Mouse (Mus musculus): ENCODE measurements around the gene Klhl12.
"Not testable (repeated sequence)": the region's sequence is repeated elsewhere in the genome, so short reads cannot be mapped to it uniquely, and the experiment has no call there.

The Klhl12 gene

DNA sequence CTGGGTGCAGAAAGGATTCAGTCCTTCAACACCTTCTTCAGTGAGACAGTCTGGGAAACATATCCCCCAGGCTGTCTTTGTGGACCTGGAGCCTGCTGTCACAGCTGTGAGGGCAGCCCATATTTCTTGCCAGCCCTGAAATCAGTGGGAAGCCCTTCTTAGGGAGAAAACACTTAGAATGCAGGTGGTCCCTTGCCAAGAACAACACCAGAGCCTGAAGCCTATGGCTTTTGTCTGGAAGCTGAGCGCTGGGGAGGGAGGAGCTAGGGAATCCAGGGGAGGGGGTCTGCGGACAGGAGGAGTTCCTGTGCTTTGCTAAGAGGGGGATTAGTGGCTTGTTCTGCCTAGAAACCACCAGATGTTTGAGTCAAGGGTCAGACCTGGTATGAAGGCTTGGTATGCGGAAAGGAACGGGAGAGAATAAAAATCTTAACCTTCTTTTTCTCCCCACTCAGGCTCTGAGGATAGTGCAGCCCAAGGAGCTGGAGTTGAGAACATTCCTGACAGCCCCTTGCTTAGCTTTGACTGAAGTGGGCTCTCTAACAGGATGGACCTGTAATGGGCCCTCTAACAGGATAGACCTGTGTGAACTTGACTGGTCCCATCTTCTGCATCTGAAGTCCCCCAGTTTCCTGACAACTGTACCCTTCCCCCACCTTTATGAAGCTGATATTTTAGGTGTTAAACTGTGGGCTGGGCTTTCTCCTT, 61.3 kb downstream of the Klhl12 start:
- DNase-seq (ENCODE audit: low spot score) = no peak

DNA sequence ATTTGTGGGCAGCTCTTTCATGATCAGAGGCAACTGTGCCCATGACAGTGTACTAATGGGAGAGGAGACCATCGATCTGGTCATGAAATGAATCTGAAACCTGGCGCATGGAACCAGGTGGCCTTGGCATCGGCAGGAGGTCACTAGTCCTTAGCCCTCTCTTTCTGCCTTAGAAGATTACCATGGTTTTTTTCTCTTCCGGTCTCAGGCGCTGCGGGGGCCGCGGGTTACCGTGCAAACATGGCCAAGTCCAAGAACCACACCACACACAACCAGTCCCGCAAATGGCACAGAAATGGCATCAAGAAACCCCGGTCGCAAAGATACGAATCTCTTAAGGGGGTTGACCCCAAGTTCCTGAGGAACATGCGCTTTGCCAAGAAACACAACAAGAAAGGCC, 62.5 kb downstream of the Klhl12 start:
- not testable (repeated sequence) for DNase-seq (ENCODE audit: low spot score)

DNA sequence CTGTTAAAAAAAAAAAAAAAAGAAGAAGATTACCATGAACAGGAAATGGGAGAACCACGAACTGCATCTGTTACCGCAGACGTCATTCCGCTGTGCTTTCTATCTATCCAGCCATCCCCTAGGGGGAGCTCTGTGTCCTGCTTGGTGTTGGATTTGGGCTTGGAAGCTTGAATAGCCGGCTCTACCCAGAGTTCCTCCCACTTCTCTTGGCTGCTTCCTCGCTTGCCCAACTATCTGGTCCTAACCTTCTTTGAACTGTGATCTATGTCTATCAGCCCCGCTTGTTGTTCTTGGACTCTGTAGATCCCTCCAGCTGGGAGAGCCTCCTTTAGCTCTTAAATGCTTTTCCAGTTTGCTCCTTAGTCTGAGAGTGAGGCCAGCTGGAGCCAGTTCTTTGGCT, 63.3 kb downstream of the Klhl12 start:
- peak; percentile 87 for DNase-seq (ENCODE audit: low spot score)

DNA sequence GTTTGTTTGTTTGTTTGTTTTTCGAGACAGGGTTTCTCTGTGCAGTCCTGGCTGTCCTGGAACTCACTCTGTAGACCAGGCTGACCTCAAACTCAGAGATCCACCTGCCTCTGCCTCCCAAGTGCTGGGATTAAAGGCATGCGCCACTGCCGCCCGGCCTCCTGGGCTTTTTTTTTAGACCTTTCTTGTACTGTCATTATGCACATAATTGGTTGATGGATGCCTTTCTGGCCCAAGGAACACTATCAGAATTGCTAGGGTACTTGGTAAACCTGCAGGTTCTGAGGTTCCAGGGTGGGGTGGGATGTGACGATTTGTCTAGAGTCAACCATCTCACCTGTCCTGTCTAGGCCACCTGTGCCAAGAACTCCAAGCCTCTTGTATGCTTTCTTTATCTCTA, 63.9 kb downstream of the Klhl12 start:
- not testable (repeated sequence) for DNase-seq (ENCODE audit: low spot score)

DNA sequence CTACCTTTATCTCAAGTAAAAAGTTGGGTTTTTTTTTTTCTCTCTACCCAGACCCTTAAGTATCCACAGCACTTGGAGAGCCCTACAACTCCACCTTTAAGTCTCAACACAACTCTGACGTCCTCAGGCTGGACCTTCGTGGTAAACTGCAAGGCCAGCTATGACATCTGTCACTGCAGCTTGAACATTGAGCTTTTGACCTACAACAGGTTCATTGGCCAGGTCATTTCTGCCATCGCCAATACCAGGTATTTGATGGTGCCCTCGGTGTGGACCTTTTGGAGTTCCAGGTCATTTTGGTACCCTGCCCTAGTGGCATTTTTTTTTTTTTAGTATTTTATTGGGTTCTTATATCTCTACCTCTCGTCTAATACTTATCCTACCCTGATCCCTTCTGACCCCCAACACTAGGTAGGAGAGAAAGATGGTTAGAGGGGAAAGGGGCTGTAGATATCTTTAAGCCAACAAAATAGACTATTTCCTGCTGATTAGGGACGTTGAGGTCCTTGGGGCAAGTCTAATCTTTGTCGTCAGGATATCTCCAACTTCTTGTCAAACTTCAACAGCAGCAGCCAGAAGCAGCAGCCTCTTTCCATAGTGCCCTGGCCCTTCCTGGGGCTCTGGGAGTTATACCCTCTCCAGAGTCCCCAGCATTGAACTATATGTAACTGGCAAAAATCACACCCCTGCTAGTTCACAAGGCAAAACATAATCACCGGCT, 64.8 kb downstream of the Klhl12 start:
- DNase-seq (ENCODE audit: low spot score) = no peak

DNA sequence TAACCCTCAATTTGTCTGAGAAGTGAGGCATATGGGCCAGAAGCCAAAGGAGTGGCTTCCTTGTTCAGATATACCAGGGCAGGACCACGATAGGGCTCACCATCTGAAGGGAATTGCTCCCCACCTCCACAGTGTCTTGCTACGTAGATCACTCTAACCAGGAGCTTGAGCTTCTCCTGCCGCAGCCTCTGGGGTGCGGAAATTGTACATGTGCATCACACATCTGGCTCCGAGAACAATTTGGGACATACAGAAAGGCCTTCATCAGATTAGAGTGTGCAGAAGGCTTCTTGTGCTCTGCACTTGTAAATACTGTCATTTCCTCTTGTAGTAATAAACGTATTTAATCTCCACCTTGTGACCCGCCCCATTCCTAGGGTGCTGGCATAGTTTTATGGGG, 65.8 kb downstream of the Klhl12 start:
- no peak for DNase-seq (ENCODE audit: low spot score)

DNA sequence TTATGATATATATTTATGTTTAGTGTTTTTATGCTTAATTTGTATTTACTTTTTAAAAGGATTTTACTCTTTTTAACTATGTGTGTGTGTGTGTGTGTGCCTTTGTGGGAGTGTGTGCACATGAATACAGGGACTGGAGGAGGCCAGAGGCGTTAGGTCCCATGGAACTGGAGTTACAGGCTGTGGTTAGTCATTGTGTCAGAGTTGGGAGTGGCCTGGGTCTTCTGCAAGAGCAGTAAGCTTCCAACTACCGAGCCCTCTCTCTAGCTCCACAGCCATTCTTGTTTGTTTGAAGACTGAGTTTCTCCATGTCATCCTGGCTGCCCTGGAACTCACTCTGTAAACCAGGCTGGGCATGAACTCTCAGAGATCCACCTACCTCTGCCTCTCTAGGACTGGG, 67.0 kb downstream of the Klhl12 start:
- no peak for DNase-seq (ENCODE audit: low spot score)

DNA sequence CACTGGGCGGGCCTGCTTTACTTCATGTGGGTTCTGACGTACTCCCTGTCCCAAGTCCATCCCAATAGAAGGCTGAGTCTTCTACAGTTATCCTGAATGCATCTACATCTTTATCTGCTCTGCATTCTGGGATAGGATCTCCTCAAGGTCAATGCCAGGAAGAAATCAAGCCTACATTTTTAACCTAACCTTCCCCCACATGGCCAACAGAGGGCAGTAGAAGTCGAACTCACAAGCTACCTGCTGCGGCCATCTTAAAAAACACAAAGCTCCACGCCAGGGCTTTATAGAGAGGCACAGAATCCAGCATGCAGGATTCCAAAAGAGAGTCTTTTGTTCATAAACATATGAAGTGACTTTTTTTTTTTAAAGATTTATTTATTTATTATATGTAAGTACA, 69.1 kb downstream of the Klhl12 start:
- no peak for DNase-seq (ENCODE audit: low spot score)

DNA sequence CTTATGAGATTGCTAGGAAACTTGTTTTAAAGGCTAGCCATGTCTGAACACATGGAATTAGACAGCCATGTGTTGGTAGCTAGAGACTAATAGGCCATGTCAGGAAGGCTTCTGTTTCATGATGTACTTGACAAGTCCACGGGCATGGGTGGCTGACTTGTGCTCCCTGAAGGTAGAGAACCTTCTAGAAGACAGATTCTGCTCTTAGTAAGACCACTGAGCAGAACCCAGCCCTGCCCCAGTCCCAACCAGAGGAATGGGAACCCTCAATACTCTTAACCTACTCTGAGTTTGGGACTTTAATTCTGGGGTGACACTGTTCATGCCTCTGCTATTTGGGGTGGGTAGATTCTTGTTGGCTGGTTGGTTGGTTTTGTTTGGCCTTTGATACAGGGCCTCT, 69.7 kb downstream of the Klhl12 start:
- DNase-seq (ENCODE audit: low spot score) = no peak

DNA sequence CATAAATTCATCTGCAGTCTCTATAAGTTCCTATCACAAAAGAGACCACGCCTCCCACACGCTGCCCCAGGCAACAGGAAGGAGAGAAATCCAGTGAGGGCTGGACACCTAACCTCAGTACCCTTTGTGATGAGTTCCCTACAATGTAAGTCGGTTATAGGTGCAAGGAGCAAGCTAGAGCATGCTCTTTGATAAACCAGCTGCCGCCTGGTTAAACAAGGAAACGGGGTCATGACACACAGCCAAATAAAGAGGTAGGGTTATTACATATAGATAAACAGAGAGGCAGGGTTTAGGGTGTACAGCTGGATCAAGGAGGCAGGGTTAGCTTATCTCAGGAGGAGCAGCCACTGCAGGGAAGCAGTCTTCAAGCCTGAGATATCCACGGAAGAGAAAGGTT, 71.4 kb downstream of the Klhl12 start:
- no peak for DNase-seq (ENCODE audit: low spot score)

DNA sequence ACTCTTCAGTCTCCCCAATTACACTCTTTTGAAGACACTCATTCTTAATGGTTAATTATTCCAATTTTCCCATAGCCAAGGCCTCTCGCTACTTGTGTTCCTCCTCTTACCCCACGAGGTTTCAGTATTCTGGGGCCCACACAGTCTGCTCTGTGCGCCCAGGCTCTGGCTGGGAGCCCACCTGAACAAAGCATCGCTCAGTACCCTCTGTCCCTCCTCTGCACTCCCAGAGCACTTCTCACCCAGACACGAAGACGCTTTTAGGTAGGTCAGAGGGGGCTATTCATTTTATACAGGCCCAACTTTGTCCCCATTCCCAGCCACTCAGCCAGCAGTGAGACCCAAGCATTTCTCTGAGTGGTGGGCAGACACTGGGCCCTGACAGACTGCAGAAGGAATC, 75.3 kb downstream of the Klhl12 start:
- no peak for DNase-seq (ENCODE audit: low spot score)

DNA sequence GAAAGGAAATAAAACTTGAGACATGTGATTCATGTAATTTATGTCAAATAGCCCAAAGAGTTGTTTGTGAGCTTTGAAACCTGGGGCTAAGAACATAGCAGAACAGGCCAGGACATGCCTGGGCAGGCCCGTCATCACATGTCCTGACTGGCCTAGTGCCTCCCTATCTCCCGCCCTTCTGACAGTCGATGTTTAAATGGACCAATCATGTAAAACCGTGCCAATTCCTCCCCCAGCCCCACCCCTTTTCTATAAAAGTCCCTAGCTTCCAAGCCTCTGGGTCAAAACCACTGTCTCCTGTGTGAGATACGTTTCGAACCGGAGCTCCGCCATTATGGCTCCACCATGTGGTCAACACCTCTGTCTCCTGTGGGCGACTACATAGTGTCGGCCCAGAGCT, 78.4 kb downstream of the Klhl12 start:
- DNase-seq (ENCODE audit: low spot score) = not testable (repeated sequence)

DNA sequence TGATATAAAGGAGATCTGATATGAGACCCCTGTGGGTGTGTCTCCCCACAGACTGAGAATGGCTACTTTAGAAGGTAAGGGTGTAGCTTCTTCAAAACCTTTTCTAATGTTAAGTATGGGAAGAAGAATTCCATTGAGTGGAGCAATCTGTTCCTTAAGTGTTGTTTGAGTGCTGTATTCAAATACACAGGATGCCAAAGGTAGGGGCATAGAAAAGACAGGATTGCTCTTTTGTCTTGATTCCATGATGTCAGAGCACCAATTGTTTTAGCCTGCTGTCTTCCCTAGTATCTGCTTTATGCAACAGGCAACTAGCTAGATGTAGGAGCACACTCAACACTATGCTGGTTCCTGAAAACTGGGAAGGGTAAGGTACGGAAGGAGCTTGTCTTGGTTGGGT, 79.7 kb downstream of the Klhl12 start:
- DNase-seq (ENCODE audit: low spot score) = no peak

DNA sequence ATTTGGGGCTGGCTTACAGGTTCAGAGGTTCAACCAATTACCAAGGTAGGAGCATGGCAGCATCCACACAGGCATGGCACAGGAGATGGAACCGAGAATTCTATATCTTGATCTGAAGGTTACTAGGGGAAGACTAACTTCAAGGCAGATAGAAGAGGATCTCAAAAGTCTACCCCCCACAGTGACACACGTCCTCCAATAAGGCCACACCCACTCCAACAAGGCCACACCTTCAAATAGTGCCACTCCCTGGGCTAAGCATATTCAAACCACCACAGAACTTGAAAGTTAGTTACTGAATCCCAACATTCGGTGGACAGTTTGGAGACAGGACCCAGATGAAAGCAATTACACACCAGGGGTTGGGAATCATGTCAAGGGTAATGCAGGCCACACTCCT, 80.2 kb downstream of the Klhl12 start:
- DNase-seq (ENCODE audit: low spot score) = no peak

DNA sequence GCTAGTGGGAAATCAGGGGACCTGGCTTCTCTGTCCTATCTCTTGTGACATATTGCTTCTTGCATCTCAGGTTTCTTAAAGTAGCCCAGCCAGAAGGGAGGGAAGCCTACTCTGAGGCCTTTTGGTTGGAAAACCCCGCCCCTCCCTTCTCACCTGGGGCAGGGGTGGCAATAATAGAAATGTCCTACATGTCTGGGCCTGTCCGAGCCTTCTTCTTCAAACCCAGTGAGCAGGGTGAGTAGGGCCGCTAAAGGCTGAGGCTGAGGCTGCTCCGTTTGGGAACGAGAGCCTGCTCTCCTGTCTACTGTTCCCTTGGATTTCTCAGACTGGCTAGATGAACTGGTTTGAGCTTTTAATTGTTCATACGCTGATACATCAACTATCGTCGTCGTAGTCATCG, 85.3 kb downstream of the Klhl12 start:
- no peak for DNase-seq (ENCODE audit: low spot score)

Measured in layer of hippocampus, adult 9-10 months (tissue).